Mouse (Mus musculus) midbrain, embryonic 11.5 days (tissue): ENCODE measurements around the gene Tor1aip2. TPM values are rescaled to one million over a fixed set of nuclear protein-coding genes. Genes with fewer than 3 reads are reported as not detected.
"Not testable (repeated sequence)": the region's sequence is repeated elsewhere in the genome, so short reads cannot be mapped to it uniquely, and the experiment has no call there.

Source experiments
- ATAC-seq: fragments of 200-750 bp; cut with Nextera tagmentation; 2 replicates; pipeline ENCODE4 v1.8.0; 2017; ENCODE audit warnings: moderate TSS enrichment, moderate library complexity; ENCODE audit not compliant: low FRiP score
- DNase-seq: peaks from one replicate; pipeline ENCODE4 v3.0.0; 2015; ENCODE audit warnings: low spot score; ENCODE audit errors: missing footprints
- H3K27ac ChIP-seq: fragments of 300-500 bp; sonication (generic); 2 replicates; pipeline ENCODE4 v1.5.1; 2014; ENCODE audit warnings: low read depth, low read length
- H3K27me3 ChIP-seq: fragments of 300-500 bp; sonication (generic); 2 replicates; pipeline ENCODE4 v1.6.1; 2014; ENCODE audit warnings: mild to moderate bottlenecking, low read length, moderate library complexity, mixed read lengths; ENCODE audit not compliant: control insufficient read depth, insufficient read depth
- H3K36me3 ChIP-seq: fragments of 300-500 bp; sonication (generic); 2 replicates; pipeline ENCODE4 v1.6.1; 2014; ENCODE audit warnings: mild to moderate bottlenecking, low read length, moderate library complexity, mixed read lengths; ENCODE audit not compliant: control insufficient read depth, insufficient read depth
- H3K4me1 ChIP-seq: fragments of 300-500 bp; sonication (generic); 2 replicates; pipeline ENCODE4 v1.6.1; 2014; ENCODE audit warnings: low read length; ENCODE audit not compliant: control insufficient read depth, insufficient read depth
- H3K4me2 ChIP-seq: fragments of 300-500 bp; sonication (generic); 2 replicates; pipeline ENCODE4 v1.6.1; 2014; ENCODE audit warnings: mild to moderate bottlenecking, moderate library complexity
- H3K4me3 ChIP-seq: fragments of 300-500 bp; sonication (generic); 2 replicates; pipeline ENCODE4 v1.5.1; 2014; ENCODE audit warnings: low read depth, low read length
- H3K9ac ChIP-seq: fragments of 300-500 bp; sonication (generic); 2 replicates; pipeline ENCODE4 v1.6.1; 2014; ENCODE audit warnings: low read length
- H3K9me3 ChIP-seq: fragments of 300-500 bp; sonication (generic); 2 replicates; pipeline ENCODE4 v1.6.1; 2016; ENCODE audit warnings: low read length; ENCODE audit not compliant: control insufficient read depth
- WGBS: fragments of 180-500 bp; shearing (Covaris S2); extraction: QIAGEN DNeasy Blood & Tissue Kit; methylation state at CpG from one replicate; pipeline ENCODE4 v1.1.7; 2014; 5-methylcytosine and 5-hydroxymethylcytosine counted together
- polyA plus RNA-seq: library from polyadenylated mRNA; unstranded; fragments of >200 nt; fragmentation: Nextera tagmentation; extraction: Ambion mirVana; gene quantifications from 2 replicates; pipeline ENCODE4 v1.2.1, GENCODE M21; 2014

Tor1aip2 gene
- polyA plus RNA-seq, 1 experiment from 2014 or later = 115 TPM

GRCm38 (mm10) chr1:156037144-156037583 is 2.0 kb downstream of the Tor1aip2 start:
- H3K4me2 ChIP-seq = peak overlapping the region; percentile 19; the same call in 1 of the 2 replicates
- no peak for ATAC-seq
- no peak overlapping the region for H3K27ac ChIP-seq
- no peak for DNase-seq
- no peaks in the 10 kb centered on the region for H3K9me3 ChIP-seq
- 68% methylated on average over 5 of the region's 5 CpGs for WGBS
- no peaks in the 10 kb centered on the region for H3K27me3 ChIP-seq
- peaks cover 7% of the 10 kb centered on the region for H3K36me3 ChIP-seq
- peaks cover 13% of the 10 kb centered on the region for H3K4me1 ChIP-seq
- H3K4me3 ChIP-seq = no peak overlapping the region
- no peak overlapping the region for H3K9ac ChIP-seq

- not testable (repeated sequence) for H3K9ac ChIP-seq, H3K27ac ChIP-seq, H3K27me3 ChIP-seq, H3K4me3 ChIP-seq, DNase-seq, H3K4me2 ChIP-seq, ATAC-seq, H3K36me3 ChIP-seq, H3K9me3 ChIP-seq
- WGBS = 66% methylated on average over 7 of the region's 7 CpGs
- H3K4me1 ChIP-seq = peaks cover 15% of the 10 kb centered on the region
Observed at GRCm38 (mm10) chr1:156039989-156040388, 4.8 kb downstream of the Tor1aip2 start.

- Histone ChIP-seq H3K9me3 (no peaks in the 10 kb centered on the region), H3K27ac (no peak overlapping the region), H3K36me3 (0 out of 2 replicates have a peak, but pooled peaks cover 4% of the 10 kb centered on the region), H3K27me3 (no peaks in the 10 kb centered on the region), H3K4me3 (peak overlapping the region; percentile 61), H3K4me2 (peak overlapping the region; percentile 52), H3K4me1 (peaks cover 15% of the 10 kb centered on the region), H3K9ac (peak overlapping the region; percentile 71)
- DNase-seq = peak; percentile 97
- WGBS = 2% methylated on average over 22 of the region's 22 CpGs
- peak; percentile 88 for ATAC-seq
Observed at GRCm38 (mm10) chr1:156040731-156041401, 5.7 kb downstream of the Tor1aip2 start.

- Histone ChIP-seq H3K4me1 (peaks cover 15% of the 10 kb centered on the region), H3K27ac (no peak overlapping the region), H3K4me3 (peak overlapping the region; percentile 28), H3K9ac (no peak overlapping the region), H3K4me2 (peak overlapping the region; percentile 52), H3K36me3 (peaks cover 4% of the 10 kb centered on the region; the same call in 1 of the 2 replicates), H3K27me3 (no peaks in the 10 kb centered on the region), H3K9me3 (no peaks in the 10 kb centered on the region)
- ATAC-seq (no peak), DNase-seq (no peak)
- WGBS = 52% methylated on average over 7 of the region's 7 CpGs
Observed at GRCm38 (mm10) chr1:156041451-156042241, 6.4 kb downstream of the Tor1aip2 start.

- 92% methylated on average over 5 of the region's 5 CpGs for WGBS
- Histone ChIP-seq H3K27ac (no peak overlapping the region), H3K9me3 (no peaks in the 10 kb centered on the region), H3K4me1 (peaks cover 13% of the 10 kb centered on the region), H3K9ac (no peak overlapping the region), H3K4me2 (peak overlapping the region; percentile 52; the same call in 1 of the 2 replicates), H3K4me3 (no peak overlapping the region), H3K27me3 (no peaks in the 10 kb centered on the region), H3K36me3 (peaks cover 4% of the 10 kb centered on the region; the same call in 1 of the 2 replicates)
- no peak for ATAC-seq
- DNase-seq = no peak
Observed at GRCm38 (mm10) chr1:156042481-156042880, 7.3 kb downstream of the Tor1aip2 start.

GRCm38 (mm10) chr1:156043027-156043426 is 7.8 kb downstream of the Tor1aip2 start:
- no peak overlapping the region for H3K4me2 ChIP-seq
- WGBS = 18% methylated on average over 4 of the region's 4 CpGs
- DNase-seq = peak; percentile 91
- H3K4me1 ChIP-seq = peaks cover 13% of the 10 kb centered on the region
- no peak for ATAC-seq
- no peaks in the 10 kb centered on the region for H3K9me3 ChIP-seq
- peaks cover 4% of the 10 kb centered on the region; the same call in 1 of the 2 replicates for H3K36me3 ChIP-seq
- H3K27me3 ChIP-seq = no peaks in the 10 kb centered on the region
- H3K27ac ChIP-seq = no peak overlapping the region
- H3K9ac ChIP-seq = no peak overlapping the region
- no peak overlapping the region for H3K4me3 ChIP-seq

- Histone ChIP-seq H3K27ac (no peak overlapping the region), H3K9me3 (no peaks in the 10 kb centered on the region), H3K27me3 (no peaks in the 10 kb centered on the region), H3K9ac (no peak overlapping the region), H3K4me3 (no peak overlapping the region), H3K4me2 (no peak overlapping the region), H3K4me1 (peaks cover 13% of the 10 kb centered on the region), H3K36me3 (peaks cover 5% of the 10 kb centered on the region)
- ATAC-seq = no peak
- no peak for DNase-seq
- 91% methylated on average over 5 of the region's 5 CpGs for WGBS
Observed at GRCm38 (mm10) chr1:156044211-156044611, 9.0 kb downstream of the Tor1aip2 start.

GRCm38 (mm10) chr1:156046688-156047087 is 11.5 kb downstream of the Tor1aip2 start:
- 93% methylated on average over 3 of the region's 3 CpGs for WGBS
- H3K27me3 ChIP-seq = no peaks in the 10 kb centered on the region
- no peaks in the 10 kb centered on the region for H3K9me3 ChIP-seq
- H3K27ac ChIP-seq = no peak overlapping the region
- no peak overlapping the region for H3K9ac ChIP-seq
- no peak overlapping the region for H3K4me3 ChIP-seq
- DNase-seq (no peak), ATAC-seq (no peak)
- H3K4me2 ChIP-seq = no peak overlapping the region
- H3K36me3 ChIP-seq = peaks cover 14% of the 10 kb centered on the region
- peaks cover 10% of the 10 kb centered on the region for H3K4me1 ChIP-seq

- no peaks in the 10 kb centered on the region for H3K9me3 ChIP-seq
- 87% methylated on average over 2 of the region's 2 CpGs for WGBS
- ATAC-seq (no peak), DNase-seq (no peak)
- no peak overlapping the region for H3K4me3 ChIP-seq
- H3K27ac ChIP-seq = no peak overlapping the region
- peaks cover 8% of the 10 kb centered on the region for H3K36me3 ChIP-seq
- no peaks in the 10 kb centered on the region for H3K27me3 ChIP-seq
- no peak overlapping the region for H3K9ac ChIP-seq
- no peak overlapping the region for H3K4me2 ChIP-seq
- H3K4me1 ChIP-seq = no peaks in the 10 kb centered on the region
Observed at GRCm38 (mm10) chr1:156058207-156058606, 23.0 kb downstream of the Tor1aip2 start.
